Mouse (Mus musculus) forebrain, embryonic 10.5 days (tissue): ENCODE data around the gene Timp2. TPM values are rescaled to one million over a fixed set of nuclear protein-coding genes. Genes with fewer than 3 reads are reported as not detected.
A peak's percentile ranks its signal among the peaks of the same experiment; 100 is the strongest.

Experiments used
- DNase-seq: peaks from one replicate; pipeline ENCODE4 v3.0.0-alpha.2; 2017; ENCODE audit warnings: low spot score; ENCODE audit errors: extremely low spot score
- H3K27ac ChIP-seq: fragments of 300-500 bp; sonication (generic); 2 replicates; pipeline ENCODE4 v1.5.1; 2016; ENCODE audit warnings: mild to moderate bottlenecking
- H3K27me3 ChIP-seq: fragments of 300-500 bp; sonication (generic); 2 replicates; pipeline ENCODE4 v1.6.1; 2016; ENCODE audit warnings: mild to moderate bottlenecking; ENCODE audit not compliant: poor library complexity, severe bottlenecking
- H3K36me3 ChIP-seq: fragments of 300-500 bp; sonication (generic); replicated peaks from 2 replicates; pipeline ENCODE4 v1.6.1; 2016; ENCODE audit warnings: mild to moderate bottlenecking, moderate library complexity
- H3K4me1 ChIP-seq: fragments of 300-500 bp; sonication (generic); 2 replicates; pipeline ENCODE4 v1.6.1; 2016
- H3K4me3 ChIP-seq: fragments of 300-500 bp; sonication (generic); 2 replicates; pipeline ENCODE4 v1.5.1; 2016; ENCODE audit warnings: mild to moderate bottlenecking, moderate library complexity
- H3K9me3 ChIP-seq: fragments of 300-500 bp; sonication (generic); 2 replicates; pipeline ENCODE4 v1.6.1; 2016; ENCODE audit warnings: mild to moderate bottlenecking, moderate library complexity
- WGBS: fragments of 180-500 bp; shearing (Covaris S2); methylation state at CpG from one replicate; pipeline ENCODE4 v1.1.7; 2016; 5-methylcytosine and 5-hydroxymethylcytosine counted together
- polyA plus RNA-seq: library from polyadenylated mRNA; unstranded; fragments of >200 nt; fragmentation: Nextera tagmentation; extraction: Ambion mirVana; gene quantifications from 2 replicates; pipeline ENCODE4 v1.2.1, GENCODE M21; 2016

Gene Timp2
- polyA plus RNA-seq, 1 experiment from 2014 or later = 31.3 TPM

DNA sequence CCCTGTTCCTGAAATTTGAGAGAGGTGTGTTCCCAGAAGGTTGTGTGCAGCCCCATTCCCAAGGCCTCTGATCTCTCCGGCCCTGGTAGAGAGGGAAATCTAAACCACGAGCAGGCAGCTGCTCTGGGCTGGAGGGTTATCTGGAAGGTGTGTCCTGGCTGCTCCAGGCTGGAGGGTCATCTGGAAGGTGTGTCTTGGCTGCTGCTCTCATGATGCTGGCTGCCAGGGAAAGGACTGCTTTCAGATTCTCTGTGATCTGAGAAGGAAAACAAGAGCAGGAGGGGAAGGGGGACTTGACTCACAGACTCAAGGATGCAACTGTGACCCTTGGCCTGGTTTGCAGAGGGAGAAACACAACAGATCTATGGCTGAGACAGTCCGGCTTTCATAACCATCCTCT is 10.6 kb upstream of the Timp2 start:
- no peaks in the 10 kb centered on the region for H3K9me3 ChIP-seq
- no peak overlapping the region for H3K4me3 ChIP-seq
- 68% methylated on average over 3 of the region's 3 CpGs for WGBS
- H3K27ac ChIP-seq = peak overlapping the region; percentile 82
- no peak for DNase-seq
- H3K27me3 ChIP-seq = peaks cover 4% of the 10 kb centered on the region; the same call in 1 of the 2 replicates
- no peaks in the 10 kb centered on the region for H3K36me3 ChIP-seq
- peaks cover 44% of the 10 kb centered on the region for H3K4me1 ChIP-seq

DNA sequence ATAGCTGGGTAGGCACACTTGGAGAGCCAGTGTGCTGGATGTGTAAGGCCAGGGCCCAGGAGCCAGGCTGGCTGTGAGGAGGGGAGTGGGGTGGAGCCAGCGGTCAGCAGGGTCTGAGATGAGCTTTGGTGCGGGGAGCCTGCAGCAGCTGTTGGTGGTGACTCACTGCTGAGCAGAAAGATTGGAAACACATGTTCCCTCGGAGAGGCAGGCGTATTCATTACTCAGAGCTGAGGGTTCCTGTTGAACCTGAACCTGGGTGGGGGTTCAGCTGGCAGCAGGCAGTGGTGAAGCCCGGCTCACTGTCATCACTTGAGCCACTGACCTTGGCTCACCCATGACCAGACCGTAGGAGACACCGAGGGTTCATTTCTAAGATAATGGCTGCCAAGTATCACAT is 9.6 kb upstream of the Timp2 start:
- peaks cover 51% of the 10 kb centered on the region for H3K4me1 ChIP-seq
- H3K27ac ChIP-seq = peak overlapping the region; percentile 82; the same call in 1 of the 2 replicates
- H3K36me3 ChIP-seq = no peaks in the 10 kb centered on the region
- 55% methylated on average over 7 of the region's 7 CpGs for WGBS
- H3K27me3 ChIP-seq = peaks cover 4% of the 10 kb centered on the region; the same call in 1 of the 2 replicates
- no peak overlapping the region for H3K4me3 ChIP-seq
- no peaks in the 10 kb centered on the region for H3K9me3 ChIP-seq
- peak; percentile 28 for DNase-seq

DNA sequence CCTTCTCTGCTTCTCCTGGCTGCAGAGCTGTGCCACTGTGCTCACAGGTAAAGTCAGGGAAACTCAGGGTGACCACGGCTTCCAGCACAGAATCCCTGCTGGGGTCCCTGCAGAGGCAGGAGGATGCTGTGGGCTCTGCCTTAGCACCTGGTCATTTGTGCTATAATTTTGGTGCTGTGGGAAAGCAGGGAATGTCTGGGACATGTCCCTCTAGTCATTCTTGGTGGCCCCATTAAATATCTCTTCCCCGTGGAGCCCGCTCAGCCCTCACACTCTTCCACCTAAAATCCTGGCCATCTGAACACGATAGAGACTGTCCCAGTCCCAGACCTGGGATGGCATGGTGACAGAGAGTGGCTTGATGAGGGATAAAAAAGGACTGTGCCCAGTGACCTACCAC is 8.5 kb upstream of the Timp2 start:
- Histone ChIP-seq H3K9me3 (no peaks in the 10 kb centered on the region), H3K4me1 (peaks cover 51% of the 10 kb centered on the region), H3K36me3 (no peaks in the 10 kb centered on the region), H3K4me3 (no peak overlapping the region), H3K27me3 (peaks cover 4% of the 10 kb centered on the region; the same call in 1 of the 2 replicates), H3K27ac (peak overlapping the region; percentile 82)
- DNase-seq = no peak
- 88% methylated on average over 4 of the region's 4 CpGs for WGBS

DNA sequence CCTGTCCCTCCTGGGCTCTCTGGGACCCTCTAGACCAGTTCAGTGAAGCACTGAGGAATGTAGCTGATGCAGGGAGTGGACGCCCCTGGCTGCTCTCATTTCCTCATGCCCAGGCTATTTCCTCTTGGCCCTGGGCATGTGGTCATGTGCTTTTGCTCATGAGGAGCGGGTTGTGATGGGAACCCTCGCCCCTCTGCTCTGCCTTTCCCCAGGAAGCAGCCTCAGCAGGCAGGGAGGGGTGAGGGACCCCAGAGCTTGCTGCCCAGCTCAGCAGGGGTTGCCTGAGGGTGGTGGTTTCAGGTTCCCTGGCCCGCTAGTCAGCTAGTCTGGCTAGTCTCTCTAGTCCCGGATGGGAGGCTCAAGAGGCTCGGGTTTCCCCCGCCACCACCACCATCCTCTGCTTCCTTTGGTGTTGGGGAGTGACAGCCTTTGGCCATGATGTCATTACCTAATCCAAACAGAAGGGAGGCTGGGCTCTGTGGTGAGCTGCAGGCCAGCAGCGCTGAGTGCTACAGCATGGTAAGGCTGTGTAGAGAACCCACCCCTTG is 7.5 kb upstream of the Timp2 start:
- 8% methylated on average over 8 of the region's 8 CpGs for WGBS
- DNase-seq = peak; percentile 55
- Histone ChIP-seq H3K4me1 (peaks cover 51% of the 10 kb centered on the region), H3K27ac (peak overlapping the region; percentile 82), H3K4me3 (peak overlapping the region; percentile 19; the same call in 1 of the 2 replicates), H3K36me3 (no peaks in the 10 kb centered on the region), H3K9me3 (no peaks in the 10 kb centered on the region), H3K27me3 (peaks cover 4% of the 10 kb centered on the region; the same call in 1 of the 2 replicates)

DNA sequence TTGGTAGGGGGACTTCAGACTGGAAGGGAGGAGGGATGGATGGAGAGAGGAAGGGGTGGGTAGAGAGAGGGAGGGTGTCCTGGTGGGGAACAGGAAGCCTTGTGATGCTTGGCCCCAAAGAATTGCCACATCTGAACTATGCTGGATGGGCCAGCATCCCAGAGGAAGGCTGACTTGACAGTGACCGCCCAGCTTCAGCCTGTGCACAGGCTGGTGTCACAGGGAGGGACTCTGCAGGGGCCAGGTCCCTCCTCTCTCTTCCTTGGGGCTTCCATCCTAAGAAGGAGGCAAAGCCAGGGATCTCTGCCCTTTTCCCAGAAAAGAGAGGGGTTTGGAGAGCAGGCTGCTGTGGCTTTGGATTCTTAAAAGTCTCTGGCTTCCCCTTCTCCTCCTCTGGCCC is 7.0 kb upstream of the Timp2 start:
- 68% methylated on average over 1 of the region's 1 CpGs for WGBS
- no peak for DNase-seq
- H3K36me3 ChIP-seq = no peaks in the 10 kb centered on the region
- H3K4me1 ChIP-seq = peaks cover 51% of the 10 kb centered on the region
- H3K27ac ChIP-seq = peak overlapping the region; percentile 82
- peaks cover 4% of the 10 kb centered on the region; the same call in 1 of the 2 replicates for H3K27me3 ChIP-seq
- H3K9me3 ChIP-seq = no peaks in the 10 kb centered on the region
- no peak overlapping the region for H3K4me3 ChIP-seq

DNA sequence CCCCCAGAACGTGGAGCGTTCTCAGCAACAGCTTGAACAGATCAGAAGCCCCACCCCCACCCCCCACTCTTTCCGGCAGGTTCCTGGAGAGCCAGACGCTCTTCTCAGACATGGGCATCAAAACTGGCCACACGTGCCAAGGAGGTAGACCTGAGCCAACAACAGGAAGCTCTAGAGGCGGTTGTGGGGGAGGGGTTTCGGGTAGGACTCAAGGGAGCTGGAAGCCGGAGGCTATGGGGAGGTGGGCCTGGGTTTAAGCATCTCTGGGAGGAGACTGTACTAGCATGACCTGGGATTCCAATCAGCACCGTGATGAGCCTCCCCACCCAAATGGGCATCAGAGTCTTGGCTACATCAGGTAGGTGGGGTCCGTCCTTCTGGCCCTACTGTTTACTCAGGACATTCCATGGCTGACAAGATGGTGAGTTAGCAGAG is 5.4 kb upstream of the Timp2 start:
- Histone ChIP-seq H3K36me3 (no peaks in the 10 kb centered on the region), H3K4me3 (no peak overlapping the region), H3K27me3 (peaks cover 8% of the 10 kb centered on the region), H3K9me3 (no peaks in the 10 kb centered on the region), H3K4me1 (peaks cover 49% of the 10 kb centered on the region), H3K27ac (0 out of 2 replicates have a peak overlapping the region, but pooled peaks have one; percentile 15)
- DNase-seq = no peak
- WGBS = 80% methylated on average over 10 of the region's 10 CpGs

DNA sequence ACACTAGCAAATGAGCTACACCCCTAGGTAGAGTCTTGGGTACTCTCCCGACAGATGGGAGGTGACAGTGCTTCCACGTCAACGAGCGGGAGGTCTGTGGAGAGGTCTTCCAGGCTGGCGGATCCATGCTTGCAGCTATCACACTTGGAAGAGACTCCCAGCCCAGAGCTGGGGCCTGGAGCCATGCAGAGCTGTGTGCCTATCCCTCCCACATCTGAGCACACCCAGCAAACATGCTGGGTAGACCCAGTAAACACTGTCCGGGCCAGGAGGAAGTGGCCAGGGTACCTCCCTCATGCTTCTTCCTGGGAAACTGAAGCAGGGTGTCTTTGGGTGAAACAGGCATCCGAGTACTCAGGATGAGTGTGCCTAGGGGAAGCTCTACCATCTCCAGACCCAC is 5.0 kb upstream of the Timp2 start:
- Histone ChIP-seq H3K27ac (0 out of 2 replicates have a peak overlapping the region, but pooled peaks have one; percentile 15), H3K36me3 (no peaks in the 10 kb centered on the region), H3K9me3 (no peaks in the 10 kb centered on the region), H3K4me3 (no peak overlapping the region), H3K27me3 (peaks cover 9% of the 10 kb centered on the region), H3K4me1 (peaks cover 49% of the 10 kb centered on the region)
- DNase-seq = no peak
- 87% methylated on average over 7 of the region's 7 CpGs for WGBS

DNA sequence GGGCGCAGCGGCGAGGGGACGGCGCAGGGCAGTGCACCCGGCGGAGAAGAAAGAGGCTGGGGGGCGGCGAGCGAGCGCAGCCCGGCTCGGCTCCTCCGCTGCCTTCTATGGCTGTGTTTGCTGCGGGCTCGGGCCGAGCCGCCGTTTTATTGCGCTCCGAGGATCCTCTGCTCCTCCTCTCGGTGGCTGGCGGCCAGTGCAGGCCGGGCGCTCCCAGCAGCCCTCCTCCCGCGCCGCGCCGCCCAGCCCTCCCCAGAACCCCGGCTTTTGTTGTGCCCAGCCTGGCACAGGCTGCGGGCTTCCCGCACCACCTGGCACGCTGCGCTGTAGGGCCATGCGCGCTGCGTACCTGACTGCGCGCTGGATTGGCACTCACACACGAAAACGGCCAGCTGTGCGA is 335 bp downstream of the Timp2 start:
- DNase-seq = peak; percentile 84
- peak overlapping the region; percentile 90 for H3K4me3 ChIP-seq
- peaks cover 19% of the 10 kb centered on the region for H3K36me3 ChIP-seq
- H3K9me3 ChIP-seq = no peaks in the 10 kb centered on the region
- WGBS = under 1% methylated on average over 37 of the region's 43 CpGs
- peaks cover 25% of the 10 kb centered on the region for H3K27me3 ChIP-seq
- H3K27ac ChIP-seq = peak overlapping the region; percentile 96
- H3K4me1 ChIP-seq = peaks cover 39% of the 10 kb centered on the region

DNA sequence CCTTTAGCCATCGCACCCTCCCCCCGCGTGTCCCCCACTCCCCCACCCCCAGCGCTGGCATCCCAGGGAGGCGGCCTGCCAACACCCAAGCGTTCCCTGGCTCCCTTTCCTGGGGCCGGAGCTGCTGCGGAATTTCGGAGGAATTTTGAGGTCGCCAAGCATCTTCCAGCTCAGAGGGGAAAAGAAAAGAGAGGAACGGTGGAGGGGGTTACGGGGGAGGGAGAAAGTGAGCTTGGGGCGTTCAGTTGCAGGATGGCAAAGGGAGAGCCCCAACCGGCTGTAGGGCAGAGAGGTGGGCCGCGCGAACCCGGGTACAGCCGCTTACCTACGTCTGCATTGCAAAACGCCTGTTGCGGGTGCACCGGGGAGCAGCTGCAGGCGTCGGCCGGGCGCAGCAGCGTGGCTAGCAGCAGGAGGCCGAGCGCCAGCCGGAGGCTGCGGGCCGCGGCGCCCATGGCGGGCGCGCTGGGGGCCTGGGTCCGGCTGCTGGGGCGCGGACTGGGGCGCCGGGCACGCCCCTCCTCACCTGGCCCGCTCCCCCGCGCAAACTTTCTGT is 826 bp downstream of the Timp2 start:
- H3K27me3 ChIP-seq = peaks cover 25% of the 10 kb centered on the region
- peaks cover 19% of the 10 kb centered on the region for H3K36me3 ChIP-seq
- H3K4me3 ChIP-seq = peak overlapping the region; percentile 90
- WGBS = under 1% methylated on average over 47 of the region's 47 CpGs
- no peaks in the 10 kb centered on the region for H3K9me3 ChIP-seq
- H3K27ac ChIP-seq = peak overlapping the region; percentile 96
- peaks cover 39% of the 10 kb centered on the region for H3K4me1 ChIP-seq
- DNase-seq = peak; percentile 44

DNA sequence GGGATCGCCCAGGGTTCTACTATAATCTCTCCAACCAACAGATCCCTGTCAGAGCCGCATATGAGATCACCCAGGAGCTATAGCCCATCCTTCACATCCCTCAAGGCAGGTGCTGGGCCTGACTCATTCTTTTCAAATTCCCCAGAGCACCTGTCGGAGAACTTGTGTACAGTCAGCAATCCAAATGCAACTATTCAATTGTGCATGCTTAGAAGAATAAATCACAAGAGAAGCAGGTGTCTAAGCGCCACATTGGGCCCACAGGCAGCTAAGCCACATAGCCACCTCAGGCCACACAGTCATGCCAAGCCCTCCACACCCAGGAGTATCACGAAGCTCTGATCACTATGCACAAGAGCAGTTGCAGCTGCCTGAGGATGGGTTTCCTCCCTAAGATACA is 6.0 kb downstream of the Timp2 start:
- H3K9me3 ChIP-seq = no peaks in the 10 kb centered on the region
- peaks cover 46% of the 10 kb centered on the region for H3K4me1 ChIP-seq
- peaks cover 19% of the 10 kb centered on the region for H3K36me3 ChIP-seq
- H3K27ac ChIP-seq = 0 out of 2 replicates have a peak overlapping the region, but pooled peaks have one; percentile 49
- WGBS = 83% methylated on average over 5 of the region's 5 CpGs
- peaks cover 14% of the 10 kb centered on the region for H3K27me3 ChIP-seq
- H3K4me3 ChIP-seq = no peak overlapping the region
- DNase-seq = no peak

DNA sequence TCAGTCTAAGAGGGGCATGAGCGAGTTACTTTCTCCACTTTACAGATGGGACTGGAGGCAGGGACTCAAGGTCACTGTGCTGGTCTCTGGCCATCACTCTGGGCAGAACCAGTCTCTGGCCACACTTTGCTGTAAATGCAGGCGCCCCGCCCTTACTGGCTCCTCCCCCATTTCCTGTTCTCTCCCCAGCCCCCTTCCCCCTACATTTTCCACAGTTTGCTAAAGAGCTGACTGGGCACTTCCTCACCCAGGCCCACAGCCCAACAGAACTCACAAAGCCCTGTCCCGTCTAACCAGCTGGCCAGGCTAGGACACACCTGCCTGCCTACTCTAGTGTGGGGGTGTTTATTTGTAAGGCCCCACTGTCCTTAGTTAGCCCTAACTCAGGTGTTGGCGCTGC is 6.7 kb downstream of the Timp2 start:
- H3K9me3 ChIP-seq = no peaks in the 10 kb centered on the region
- DNase-seq = no peak
- 72% methylated on average over 5 of the region's 5 CpGs for WGBS
- no peak overlapping the region for H3K4me3 ChIP-seq
- peaks cover 42% of the 10 kb centered on the region for H3K4me1 ChIP-seq
- H3K27ac ChIP-seq = peak overlapping the region; percentile 49
- peaks cover 19% of the 10 kb centered on the region for H3K36me3 ChIP-seq
- peaks cover 8% of the 10 kb centered on the region for H3K27me3 ChIP-seq

DNA sequence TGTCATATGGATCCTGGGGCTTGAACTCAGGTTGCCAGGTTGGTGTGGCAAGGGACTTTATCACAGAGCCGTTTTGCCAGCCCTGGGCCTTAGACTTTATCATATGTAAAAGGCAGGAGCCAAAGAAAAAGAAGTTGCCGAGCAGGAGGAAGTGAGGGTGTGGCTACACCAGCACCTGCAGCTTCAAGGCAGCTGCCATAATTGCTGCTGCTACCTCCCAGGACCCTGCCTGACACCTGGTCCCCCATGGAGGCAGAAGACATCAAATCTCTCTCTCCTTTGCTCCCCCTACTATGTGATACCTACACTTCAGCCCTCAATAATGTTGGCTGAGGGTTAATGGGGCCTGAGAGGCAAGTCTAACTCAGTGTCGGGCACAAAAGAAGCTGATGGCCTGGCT is 7.1 kb downstream of the Timp2 start:
- Histone ChIP-seq H3K4me3 (no peak overlapping the region), H3K27ac (peak overlapping the region; percentile 49; the same call in 1 of the 2 replicates), H3K27me3 (peaks cover 3% of the 10 kb centered on the region), H3K9me3 (no peaks in the 10 kb centered on the region), H3K4me1 (peaks cover 42% of the 10 kb centered on the region), H3K36me3 (peaks cover 19% of the 10 kb centered on the region)
- DNase-seq = no peak
- WGBS = 86% methylated on average over 3 of the region's 3 CpGs

DNA sequence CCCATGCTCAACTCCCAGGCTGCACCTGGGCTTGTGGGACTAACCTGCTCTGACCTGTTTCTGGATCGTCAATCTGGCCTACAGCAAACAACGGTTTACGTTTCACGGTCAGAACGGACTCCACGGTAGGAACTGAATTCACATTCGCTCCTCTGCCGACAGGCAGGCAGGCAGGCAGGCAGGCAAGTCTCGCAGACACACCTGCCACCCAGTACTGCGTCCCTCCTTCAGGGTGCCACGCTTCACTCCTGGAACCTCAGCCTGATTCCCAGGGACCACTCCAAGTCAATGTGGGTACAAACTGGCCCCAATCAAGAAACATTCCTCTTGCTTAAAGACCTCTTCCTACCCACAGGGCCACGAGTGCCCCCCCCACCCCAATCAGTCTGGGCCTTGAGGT is 7.6 kb downstream of the Timp2 start:
- Histone ChIP-seq H3K4me1 (peaks cover 42% of the 10 kb centered on the region), H3K4me3 (no peak overlapping the region), H3K27me3 (no peaks in the 10 kb centered on the region), H3K27ac (no peak overlapping the region), H3K36me3 (peaks cover 19% of the 10 kb centered on the region), H3K9me3 (no peaks in the 10 kb centered on the region)
- 93% methylated on average over 12 of the region's 12 CpGs for WGBS
- DNase-seq = no peak
